Mouse (Mus musculus): ENCODE data around the gene Colgalt2.

DNA sequence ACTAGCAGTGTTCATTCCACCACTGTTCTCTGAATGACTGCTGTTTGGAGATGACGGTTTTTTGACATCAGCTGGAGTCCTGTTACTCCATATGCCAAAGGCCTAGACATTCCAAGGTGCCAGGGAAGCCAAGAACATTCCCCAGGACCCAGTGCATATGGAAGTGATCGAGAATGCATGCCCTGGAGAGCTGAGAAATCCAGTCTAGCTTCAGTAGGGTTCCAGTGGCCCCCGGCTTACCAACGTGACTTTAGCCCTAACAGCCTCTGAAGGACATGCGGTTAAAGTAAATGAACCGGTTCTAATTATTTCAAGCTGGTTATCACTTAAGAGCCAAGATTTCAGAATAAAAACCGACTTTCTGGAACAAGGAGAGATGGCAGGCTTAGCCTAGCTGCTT, 59.4 kb downstream of the Colgalt2 start:
- TF ChIP-seq CTCF (conservative IDR thresholded peaks at IDR 0.05; ENCODE audit: low read length) (no peak), NANOG (IDR thresholded peaks at IDR 0.05; ENCODE audit: borderline replicate concordance, low read length) (no peak)

Measured in E14TG2a.4 (cell line).